Mouse (Mus musculus) thymus, adult 2 months (tissue): ENCODE results near the gene Gpalpp1. TPM values are rescaled to one million over a fixed set of nuclear protein-coding genes. Genes with fewer than 3 reads are reported as not detected.

Experiments
- DNase-seq: peaks from one replicate; pipeline ENCODE4 v3.0.0; 2021
- H3K27ac ChIP-seq: fragments of 200-500 bp; 2 replicates; pipeline ENCODE4 v1.5.1; 2012; ENCODE audit warnings: low read length, control low read depth; ENCODE audit not compliant: control insufficient read depth, insufficient read depth
- H3K27me3 ChIP-seq: fragments of 200-500 bp; 2 replicates; pipeline ENCODE4 v1.6.1; 2012; ENCODE audit warnings: mild to moderate bottlenecking, low read length, moderate library complexity, mixed read lengths; ENCODE audit not compliant: control insufficient read depth, insufficient read depth
- H3K36me3 ChIP-seq: fragments of 200-500 bp; 2 replicates; pipeline ENCODE4 v1.6.1; 2012; ENCODE audit warnings: mild to moderate bottlenecking, low read length, moderate library complexity; ENCODE audit not compliant: control insufficient read depth, insufficient read depth
- H3K4me1 ChIP-seq: fragments of 200-500 bp; replicated peaks from 2 replicates; pipeline ENCODE4 v1.6.1; 2012; ENCODE audit warnings: low read length; ENCODE audit not compliant: control insufficient read depth, insufficient read depth
- H3K4me3 ChIP-seq: fragments of 200-500 bp; 2 replicates; pipeline ENCODE4 v1.5.1; 2012; ENCODE audit warnings: mild to moderate bottlenecking, low read length, control low read depth, moderate library complexity; ENCODE audit not compliant: control insufficient read depth, insufficient read depth
- CTCF ChIP-seq: fragments of 200-500 bp; IDR thresholded peaks from 2 replicates; pipeline ENCODE4 v1.5.1; 2012; ENCODE audit warnings: mild to moderate bottlenecking, control low read depth, low read length, moderate library complexity, borderline replicate concordance; ENCODE audit not compliant: control insufficient read depth, poor library complexity, insufficient read depth; ENCODE audit errors: extremely low read depth
- POLR2A ChIP-seq: fragments of 200-500 bp; IDR thresholded peaks from 2 replicates; pipeline ENCODE4 v1.6.1; 2012; ENCODE audit warnings: mild to moderate bottlenecking, low read length, control low read depth, moderate library complexity; ENCODE audit not compliant: control insufficient read depth, poor library complexity, insufficient read depth; ENCODE audit errors: extremely low read depth
- WGBS: fragments of 180-500 bp; shearing (Covaris S2); methylation state at CpG from one replicate; pipeline ENCODE4 v1.1.7; 2018; 5-methylcytosine and 5-hydroxymethylcytosine counted together
- polyA plus RNA-seq: library from polyadenylated mRNA; depleted of rRNA; stranded (reverse); fragments of >200 nt; gene quantifications from 2 replicates; pipeline ENCODE4 v1.2.3, GENCODE M21; 2012

Gene Gpalpp1
- polyA plus RNA-seq, 1 experiment = 5.7 TPM

GRCm38 (mm10) chr14:76151011-76151410 lies 40.5 kb upstream of the Gpalpp1 start:
- TF ChIP-seq POLR2A (no peak), CTCF (no peak)
- no peak overlapping the region for H3K4me3 ChIP-seq
- no peaks in the 10 kb centered on the region for H3K27me3 ChIP-seq
- H3K4me1 ChIP-seq = peaks cover 8% of the 10 kb centered on the region
- WGBS = 73% methylated on average over 2 of the region's 2 CpGs
- no peaks in the 10 kb centered on the region for H3K36me3 ChIP-seq
- no peak for DNase-seq
- no peak overlapping the region for H3K27ac ChIP-seq

- H3K4me1 ChIP-seq = peaks cover 8% of the 10 kb centered on the region
- WGBS = 92% methylated on average over 11 of the region's 11 CpGs
- H3K4me3 ChIP-seq = no peak overlapping the region
- no peak for TF ChIP-seq CTCF
- no peak for TF ChIP-seq POLR2A
- H3K36me3 ChIP-seq = no peaks in the 10 kb centered on the region
- no peaks in the 10 kb centered on the region for H3K27me3 ChIP-seq
- H3K27ac ChIP-seq = no peak overlapping the region
- DNase-seq = no peak
Measured at GRCm38 (mm10) chr14:76150499-76150898, 39.9 kb upstream of the Gpalpp1 start.

- 68% methylated on average over 13 of the region's 13 CpGs for WGBS
- DNase-seq = no peak
- no peaks in the 10 kb centered on the region for H3K36me3 ChIP-seq
- H3K4me1 ChIP-seq = peaks cover 8% of the 10 kb centered on the region
- TF ChIP-seq CTCF = no peak
- TF ChIP-seq POLR2A = no peak
- H3K27ac ChIP-seq = no peak overlapping the region
- H3K4me3 ChIP-seq = no peak overlapping the region
- no peaks in the 10 kb centered on the region for H3K27me3 ChIP-seq
Measured at GRCm38 (mm10) chr14:76149531-76150179, 39.1 kb upstream of the Gpalpp1 start.

GRCm38 (mm10) chr14:76148294-76148693 lies 37.7 kb upstream of the Gpalpp1 start:
- Histone ChIP-seq H3K27ac (no peak overlapping the region), H3K4me3 (no peak overlapping the region), H3K4me1 (peaks cover 6% of the 10 kb centered on the region), H3K36me3 (no peaks in the 10 kb centered on the region), H3K27me3 (no peaks in the 10 kb centered on the region)
- no peak for TF ChIP-seq CTCF
- TF ChIP-seq POLR2A = no peak
- WGBS = 95% methylated on average over 10 of the region's 10 CpGs
- no peak for DNase-seq

GRCm38 (mm10) chr14:76147061-76147460 lies 36.5 kb upstream of the Gpalpp1 start:
- TF ChIP-seq POLR2A (no peak), CTCF (no peak)
- H3K27ac ChIP-seq = no peak overlapping the region
- 89% methylated on average over 6 of the region's 6 CpGs for WGBS
- DNase-seq = no peak
- no peaks in the 10 kb centered on the region for H3K27me3 ChIP-seq
- H3K4me1 ChIP-seq = 0 out of 2 replicates have a peak, but pooled peaks cover 2% of the 10 kb centered on the region
- H3K4me3 ChIP-seq = no peak overlapping the region
- H3K36me3 ChIP-seq = no peaks in the 10 kb centered on the region

GRCm38 (mm10) chr14:76145868-76146267 lies 35.3 kb upstream of the Gpalpp1 start:
- no peak overlapping the region for H3K4me3 ChIP-seq
- no peaks in the 10 kb centered on the region for H3K36me3 ChIP-seq
- WGBS = 85% methylated on average over 7 of the region's 7 CpGs
- DNase-seq = no peak
- no peaks in the 10 kb centered on the region for H3K27me3 ChIP-seq
- no peak overlapping the region for H3K27ac ChIP-seq
- TF ChIP-seq CTCF (no peak), POLR2A (no peak)
- no peaks in the 10 kb centered on the region for H3K4me1 ChIP-seq

- no peaks in the 10 kb centered on the region for H3K27me3 ChIP-seq
- WGBS = 90% methylated on average over 1 of the region's 1 CpGs
- no peak overlapping the region for H3K4me3 ChIP-seq
- H3K27ac ChIP-seq = no peak overlapping the region
- DNase-seq = no peak
- TF ChIP-seq POLR2A (no peak), CTCF (no peak)
- no peaks in the 10 kb centered on the region for H3K36me3 ChIP-seq
- H3K4me1 ChIP-seq = no peaks in the 10 kb centered on the region
Measured at GRCm38 (mm10) chr14:76145248-76145647, 34.7 kb upstream of the Gpalpp1 start.
